Mouse (Mus musculus) heart, adult 18-20 months (tissue): ENCODE data around the gene Uqcrc2. TPM values are rescaled to one million over a fixed set of nuclear protein-coding genes. Genes with fewer than 3 reads are reported as not detected.

Experiments used
- DNase-seq, 2 experiments: peaks; one replicate each; pipeline ENCODE4 v3.0.0; 2021 to 2022; ENCODE audit warnings: mixed read lengths in 1 of 2
- total RNA-seq, 2 experiments: library from RNA; stranded (reverse); gene quantifications; 2 replicates each; pipeline ENCODE4 v1.2.3; 2021

The Uqcrc2 gene
- total RNA-seq, 2 experiments from 2014 or later, result 1,098 to 1,209 TPM

DNA sequence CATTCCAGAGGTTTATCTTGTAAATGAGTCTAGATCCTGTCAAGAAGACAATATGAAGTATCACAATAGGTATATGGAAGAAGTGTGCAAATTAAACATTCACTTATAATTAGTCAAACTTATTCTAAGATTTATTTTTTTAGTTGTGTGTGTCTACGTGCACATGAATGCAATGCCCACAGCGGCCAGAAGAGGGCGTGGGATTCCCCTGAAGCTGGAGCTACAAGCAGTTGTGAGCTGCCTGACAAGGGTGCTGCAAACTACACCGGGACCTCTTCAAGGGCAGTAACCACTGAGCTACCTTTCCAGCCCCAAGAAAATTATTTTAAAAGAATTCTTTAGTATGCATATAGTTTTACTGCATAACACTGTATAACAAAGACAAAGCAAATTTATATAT, 55.7 kb downstream of the Uqcrc2 start:
- DNase-seq, result no peak

DNA sequence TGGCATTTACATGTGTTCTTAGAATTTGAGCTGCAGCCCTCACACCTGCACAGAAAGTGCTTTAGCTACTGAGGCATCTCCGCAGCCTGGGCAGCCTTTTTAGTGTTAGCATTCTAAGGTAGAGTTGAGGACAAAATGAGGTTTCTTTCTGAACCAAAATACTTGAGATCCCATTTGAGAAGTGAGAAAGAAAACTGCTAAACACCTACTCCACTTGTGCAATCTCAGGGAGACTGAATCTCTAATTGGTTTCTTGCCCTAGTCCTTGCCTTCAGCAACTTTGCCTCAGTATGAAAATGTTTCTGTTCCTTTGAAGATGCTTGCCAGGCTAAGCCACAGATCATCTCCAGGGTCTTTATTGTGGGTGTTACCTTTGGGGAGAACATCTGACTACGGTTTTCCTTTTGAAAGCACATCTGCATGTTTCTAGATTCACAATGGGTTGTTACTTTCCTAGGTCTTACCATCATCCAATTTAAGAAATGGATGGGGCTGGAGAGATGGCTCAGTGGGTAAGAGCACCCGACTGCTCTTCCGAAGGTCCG, 58.9 kb downstream of the Uqcrc2 start:
- DNase-seq, result no peak

DNA sequence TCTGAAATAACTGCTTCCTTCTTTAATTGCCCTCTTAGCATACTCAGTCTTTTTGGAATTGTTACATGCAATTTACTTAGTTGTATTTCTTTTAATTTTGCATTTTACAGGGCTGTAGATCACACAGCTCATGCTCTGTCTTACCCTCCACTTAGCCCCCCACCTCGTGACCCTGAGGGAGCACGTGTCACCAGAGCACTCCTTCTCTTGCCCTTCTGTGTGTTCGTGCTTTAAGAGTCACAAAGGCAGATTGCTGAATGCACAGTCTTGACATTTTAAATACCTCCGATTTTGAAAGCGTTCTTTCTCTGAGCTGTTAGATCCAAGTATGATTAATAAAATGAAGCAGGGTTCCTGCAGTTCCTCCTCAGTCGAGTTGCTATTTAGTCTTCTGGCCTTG, 60.2 kb downstream of the Uqcrc2 start:
- no peak for DNase-seq

- no peak for DNase-seq
Observed at GRCm38 (mm10) chr7:120695641-120696040, 60.7 kb downstream of the Uqcrc2 start.

GRCm38 (mm10) chr7:120696331-120696730, 61.4 kb downstream of the Uqcrc2 start:
- no peak for DNase-seq

- DNase-seq, result no peak
Observed at GRCm38 (mm10) chr7:120699586-120699985, 64.6 kb downstream of the Uqcrc2 start.

- no peak for DNase-seq
Observed at GRCm38 (mm10) chr7:120703888-120704287, 68.9 kb downstream of the Uqcrc2 start.

Other genes starting within 250 kb of the Uqcrc2 start
- not detected for gene Abca16, start 225.5 kb upstream of the Uqcrc2 start, total RNA-seq
- gene Pdzd9, start 35.2 kb downstream of the Uqcrc2 start, total RNA-seq, result not detected
- 10 to 100 TPM; 29.1 to 30.3 TPM for gene Mosmo, start 42.4 kb downstream of the Uqcrc2 start, total RNA-seq
- 1 to 10 TPM; 1.9 to 2.2 TPM for gene Vwa3a, start 104.1 kb downstream of the Uqcrc2 start, total RNA-seq
- gene Gm5737, start 177.2 kb downstream of the Uqcrc2 start, total RNA-seq, result under 1 TPM; 0.20 to 0.31 TPM
- 10 to 100 TPM; 23.0 to 23.5 TPM for gene Eef2k, start 207.7 kb downstream of the Uqcrc2 start, total RNA-seq